Mouse (Mus musculus): Measurements from ENCODE around the gene Antxr1.
A peak's percentile ranks its signal among the peaks of the same experiment; 100 is the strongest.
"Not testable (repeated sequence)": the region's sequence is repeated elsewhere in the genome, so short reads cannot be mapped to it uniquely, and the experiment has no call there.

The Antxr1 gene

DNA sequence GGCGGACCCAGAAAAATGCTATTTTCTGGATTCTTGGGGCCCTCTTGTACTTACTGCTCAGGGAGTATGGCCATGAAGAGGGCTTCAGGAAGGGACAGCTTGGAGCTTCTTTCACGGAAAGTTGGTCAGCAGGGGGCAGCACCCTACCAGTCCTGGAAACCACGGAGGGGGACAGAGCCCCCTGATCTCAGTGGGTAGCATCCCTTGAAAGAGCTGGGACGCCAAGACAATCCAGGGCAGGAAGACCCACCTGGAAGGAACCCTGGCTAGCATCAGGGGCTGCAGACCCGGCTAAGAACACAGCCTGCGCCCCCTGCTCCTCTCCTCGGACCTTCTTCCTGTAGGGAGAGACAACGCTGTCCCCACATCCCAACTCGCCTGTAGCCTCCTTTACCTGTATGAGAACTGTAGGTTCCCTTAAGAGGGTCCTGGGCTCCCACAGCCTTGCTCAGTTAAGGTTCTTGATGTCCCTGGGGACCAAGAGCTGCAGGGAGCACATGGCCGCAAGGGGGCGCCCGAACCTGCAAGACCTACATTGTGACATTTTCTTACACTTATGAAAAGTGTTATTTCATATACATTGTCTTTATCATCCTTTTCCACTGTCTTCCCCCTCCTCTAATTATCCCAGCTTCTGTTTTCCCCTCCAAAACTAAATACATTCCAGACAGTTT is 234.2 kb downstream of the Antxr1 start:
- peak; percentile 86 for DNase-seq (ENCODE audit: low spot score)

DNA sequence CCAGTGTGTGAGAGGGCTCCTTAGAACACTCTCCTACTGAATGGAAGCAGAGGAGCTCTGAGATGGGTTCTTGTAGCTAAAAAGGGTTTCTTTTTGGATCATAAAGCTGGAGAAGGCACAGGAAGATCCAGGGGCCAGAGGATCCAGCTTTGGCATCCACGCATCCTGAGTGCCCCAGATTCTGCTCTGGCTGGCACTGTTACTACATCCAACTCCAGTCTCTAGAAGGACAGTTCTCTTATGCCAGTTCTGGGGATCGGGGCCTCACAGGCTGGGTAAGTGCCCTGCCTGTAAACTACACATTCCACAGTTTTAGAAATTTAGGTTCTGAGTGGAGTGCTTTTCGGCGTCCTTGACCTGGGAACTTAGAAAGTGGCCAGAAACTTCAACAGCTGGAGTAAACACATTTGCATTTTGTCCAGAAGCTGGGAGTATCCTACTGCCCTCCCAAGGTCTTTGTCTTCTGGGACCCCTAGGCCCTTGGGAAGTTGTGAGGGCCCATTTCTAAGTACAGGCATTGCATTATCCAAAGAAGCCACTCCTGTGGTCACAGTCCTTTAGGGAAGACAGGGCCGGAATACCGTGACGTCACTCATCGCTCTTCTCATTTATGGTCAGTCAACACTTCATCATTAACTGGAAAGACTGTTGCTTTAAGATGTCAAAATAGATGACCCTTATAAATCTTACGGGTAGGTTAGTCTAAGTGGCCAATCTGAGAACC is 235.2 kb downstream of the Antxr1 start:
- peak; percentile 12 for DNase-seq (ENCODE audit: low spot score)

DNA sequence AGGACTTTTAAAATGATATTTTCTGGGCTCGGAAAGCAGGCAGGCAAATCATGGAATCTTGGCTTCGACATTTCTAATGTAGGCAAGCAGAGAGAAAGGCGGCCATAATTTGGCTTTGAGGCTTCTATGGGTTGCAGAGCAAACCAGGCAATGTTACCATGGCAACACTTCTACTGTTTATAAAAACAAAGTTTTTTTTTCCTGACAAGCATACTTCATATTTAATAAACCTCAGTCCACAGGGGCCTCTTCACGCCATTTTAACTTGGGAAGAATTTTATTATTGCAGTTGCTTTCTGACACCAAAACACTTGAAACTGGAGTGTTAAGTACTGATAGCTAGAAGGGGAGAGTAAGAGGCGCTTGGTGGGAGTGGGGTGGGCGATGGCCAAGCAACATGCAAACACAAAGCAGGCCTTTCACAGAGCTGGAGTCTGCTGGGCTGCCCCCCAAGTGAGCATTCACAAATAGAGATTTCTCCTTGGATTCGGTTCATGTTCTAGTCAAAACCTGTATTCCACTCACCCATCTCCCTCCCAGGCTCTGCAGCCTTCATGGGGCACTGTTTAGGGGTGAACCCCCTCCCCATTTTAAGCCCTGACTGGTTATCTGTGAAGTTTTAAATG is 235.8 kb downstream of the Antxr1 start:
- peak; percentile 64 for DNase-seq (ENCODE audit: low spot score)

DNA sequence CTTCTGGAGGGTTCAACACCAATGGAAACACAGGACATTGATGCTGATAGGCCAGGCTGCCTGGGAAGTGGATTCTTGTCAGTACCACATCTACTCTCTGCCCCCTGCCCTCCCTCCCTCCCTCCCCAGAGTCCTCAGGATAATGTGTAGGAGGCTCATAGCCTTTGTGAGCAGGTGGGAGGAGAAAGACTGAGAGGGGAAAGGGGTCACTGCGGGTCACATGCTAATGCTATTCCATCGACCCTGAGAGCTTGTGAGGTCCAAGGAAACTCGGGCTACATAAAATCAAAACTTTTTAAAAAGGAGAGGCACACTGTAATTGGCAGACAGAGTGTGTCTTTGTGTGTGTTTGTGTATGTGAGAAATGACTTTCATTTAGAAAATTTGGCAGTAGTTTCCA is 236.4 kb downstream of the Antxr1 start:
- no peak for DNase-seq (ENCODE audit: low spot score)

GRCm38 (mm10) chr6:87093631-87094030 is 242.0 kb downstream of the Antxr1 start:
- not testable (repeated sequence) for DNase-seq (ENCODE audit: low spot score)

GRCm38 (mm10) chr6:87092476-87092875 is 243.1 kb downstream of the Antxr1 start:
- no peak for DNase-seq (ENCODE audit: low spot score)

GRCm38 (mm10) chr6:87090877-87091276 is 244.7 kb downstream of the Antxr1 start:
- no peak for DNase-seq (ENCODE audit: low spot score)

- no peak for DNase-seq (ENCODE audit: low spot score)
Measured at GRCm38 (mm10) chr6:87088356-87088755, 247.3 kb downstream of the Antxr1 start.

DNA sequence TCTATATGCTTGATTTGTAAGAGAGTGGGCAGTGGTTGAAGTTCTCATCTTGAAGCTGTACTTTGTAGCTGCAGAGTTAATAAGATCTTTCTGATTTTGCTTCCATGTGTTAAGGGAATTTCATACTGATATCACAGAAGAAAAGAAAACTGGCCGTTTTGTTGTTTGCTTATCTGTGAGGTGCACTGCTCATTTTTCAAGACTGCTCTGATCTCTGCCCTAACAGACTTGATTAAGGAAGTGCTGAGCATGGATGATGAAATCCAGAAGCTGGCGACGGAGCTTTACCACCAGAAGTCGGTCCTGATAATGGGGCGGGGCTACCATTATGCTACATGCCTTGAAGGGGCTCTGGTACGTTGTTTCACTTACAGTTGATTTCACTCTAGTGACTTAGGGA is 250.6 kb downstream of the Antxr1 start:
- peak; percentile 24 for DNase-seq (ENCODE audit: low spot score)
